Mouse (Mus musculus) heart, postnatal 0 days (tissue): ENCODE results near the gene Prx.

Experiments
- CTCF ChIP-seq: IDR thresholded peaks from 2 replicates; pipeline ENCODE4 v1.5.1; 2016; ENCODE audit warnings: antibody characterized with exemption, control low read depth, low read depth
- EP300 ChIP-seq: IDR thresholded peaks from 2 replicates; pipeline ENCODE4 v1.6.1; 2016; ENCODE audit warnings: antibody characterized with exemption, low read depth

DNA sequence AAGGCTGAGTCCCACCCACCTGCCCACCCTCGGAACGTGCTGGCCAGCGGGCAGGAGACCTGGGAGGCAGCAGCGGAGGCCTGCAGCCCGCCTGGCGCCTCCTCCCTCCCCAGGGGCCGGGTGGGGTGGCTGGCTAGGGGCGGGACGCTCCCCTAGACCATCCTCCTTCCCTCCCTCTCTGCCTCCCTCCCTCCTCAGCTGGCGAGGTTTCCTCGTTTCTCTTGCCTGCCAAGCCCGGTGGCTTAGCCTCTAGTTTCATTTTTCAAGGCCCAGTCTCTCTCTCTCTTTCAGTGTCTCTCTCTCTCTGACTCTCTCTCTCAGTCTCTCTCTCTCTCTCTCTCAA is 17.5 kb upstream of the Prx start:
- TF ChIP-seq EP300 (0 out of 2 replicates have a peak, but pooled peaks have one; percentile 60), CTCF (no peak)
